Mouse (Mus musculus) thymus, postnatal 14 days (tissue): Measurements from ENCODE around the gene Olfr450.

Experiments used
- DNase-seq: peaks from one replicate; pipeline ENCODE4 v3.0.0; 2021

Olfr450 gene

DNA sequence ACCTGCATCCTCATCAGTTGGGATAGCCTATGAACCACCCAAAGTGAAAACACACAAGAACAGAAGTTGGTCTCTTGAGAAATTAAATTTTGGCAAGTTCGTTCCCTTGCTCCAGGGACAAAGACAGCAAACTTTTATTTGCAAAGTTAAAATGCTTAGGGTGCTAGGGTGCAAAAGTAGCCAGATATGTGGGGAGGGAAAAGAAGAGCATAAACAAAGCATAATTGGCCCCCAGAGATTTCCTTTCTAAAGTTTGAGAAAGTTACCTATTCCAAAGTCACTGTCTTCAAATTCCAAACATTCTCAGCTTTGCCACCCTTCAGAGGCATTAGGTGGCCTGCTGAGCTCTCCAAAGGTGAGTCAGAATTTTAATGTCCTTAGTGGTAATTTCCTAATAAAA lies at the start of gene Olfr450:
TSS of gene Olfr450 (plus strand) at position 301 of the 400 bp plus-strand sequence.
- DNase-seq: no peak

DNA sequence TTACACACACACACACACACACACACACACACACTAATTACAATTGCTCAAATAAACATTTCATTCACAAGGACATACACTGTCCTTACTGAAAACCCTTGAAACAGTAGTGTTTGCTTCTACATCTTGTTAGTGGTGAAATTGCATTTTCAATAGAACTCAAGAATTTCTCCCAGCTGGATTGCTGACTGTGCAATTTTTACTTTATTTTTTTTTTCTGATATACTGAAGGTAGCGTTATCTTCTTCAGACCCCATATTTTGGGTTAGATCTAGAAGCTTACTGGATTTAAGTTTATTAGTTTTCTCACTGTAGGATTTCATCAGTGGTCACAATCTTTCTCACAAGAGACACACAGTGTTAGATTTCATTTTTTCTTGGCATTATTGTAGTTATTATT lies 34.7 kb upstream of the Olfr450 start:
- DNase-seq: no peak

DNA sequence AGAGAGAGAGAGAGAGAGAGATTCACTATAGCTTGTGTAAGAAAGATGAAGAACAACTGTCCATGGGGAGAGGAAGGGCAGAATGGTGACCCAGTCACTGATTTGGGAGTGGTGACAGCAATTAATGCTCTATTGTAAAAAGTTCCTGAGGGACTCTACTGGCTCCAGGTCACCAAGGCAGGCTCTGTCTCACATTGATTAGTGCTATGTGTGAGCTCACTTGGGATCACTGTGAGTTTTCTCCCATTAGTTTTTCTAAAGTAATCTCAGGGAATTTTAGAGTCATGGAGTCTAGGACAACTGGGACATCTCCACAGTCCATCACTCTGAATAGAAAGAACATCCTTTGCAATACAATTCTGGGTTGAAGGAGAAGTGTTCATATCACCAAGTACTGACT lies 26.9 kb upstream of the Olfr450 start, which contains the start of gene Olfr452:
TSS of gene Olfr452 (plus strand) at position 301 of the 400 bp plus-strand sequence.
- DNase-seq: no peak

DNA sequence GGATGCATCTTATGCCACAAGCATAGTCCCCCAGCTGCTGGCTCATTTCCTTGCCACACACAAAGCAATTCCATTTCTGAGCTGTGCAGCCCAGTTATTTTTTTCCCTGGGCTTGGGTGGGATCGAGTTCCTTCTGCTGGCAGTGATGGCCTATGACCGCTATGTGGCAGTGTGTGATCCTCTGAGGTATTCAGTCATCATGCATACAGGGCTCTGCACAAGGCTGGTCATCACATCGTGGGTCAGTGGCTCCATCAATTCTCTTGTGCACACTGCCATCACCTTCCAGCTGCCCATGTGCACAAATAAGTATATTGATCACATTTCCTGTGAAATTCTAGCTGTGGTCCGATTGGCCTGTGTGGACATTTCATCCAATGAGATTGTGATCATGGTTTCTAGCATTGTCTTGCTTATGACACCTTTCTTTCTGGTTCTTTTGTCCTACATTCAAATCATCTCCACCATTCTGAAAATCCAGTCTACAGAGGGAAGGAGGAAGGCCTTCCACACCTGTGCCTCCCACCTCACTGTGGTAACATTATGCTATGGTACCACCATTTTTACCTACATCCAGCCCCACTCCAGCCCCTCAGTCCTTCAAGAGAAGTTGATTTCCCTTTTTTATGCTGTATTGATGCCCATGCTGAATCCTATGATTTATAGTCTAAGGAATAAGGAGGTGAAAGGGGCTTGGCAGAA lies 21.3 kb upstream of the Olfr450 start:
- DNase-seq: no peak

DNA sequence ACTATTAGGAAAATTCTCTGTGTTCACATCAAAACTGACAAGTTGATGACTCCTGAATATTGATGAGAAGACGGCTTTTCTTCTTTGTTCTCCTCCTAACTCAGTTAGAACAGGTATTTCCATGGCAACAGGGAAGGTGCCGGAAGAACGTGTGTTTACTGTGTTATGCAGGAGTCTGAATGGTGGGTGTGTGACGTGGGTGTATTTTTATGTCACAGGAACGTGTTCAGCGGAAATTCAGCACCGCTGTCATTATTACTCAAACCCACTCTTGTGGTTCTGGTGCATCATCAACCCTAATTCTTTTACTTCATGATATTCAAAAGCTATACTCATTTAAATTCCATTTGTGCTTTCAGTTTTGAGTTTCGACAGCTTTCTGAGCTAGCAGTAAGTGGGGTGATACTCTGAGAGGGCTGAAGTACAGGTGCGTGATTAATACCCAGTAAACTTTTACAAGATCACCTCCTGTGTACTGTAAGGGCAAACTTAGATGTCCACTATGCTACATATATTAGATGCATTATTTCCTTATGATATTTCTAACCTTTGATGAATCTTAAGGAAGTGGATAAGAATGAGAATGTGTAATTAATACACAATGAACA lies 20.7 kb upstream of the Olfr450 start:
- no peak for DNase-seq

DNA sequence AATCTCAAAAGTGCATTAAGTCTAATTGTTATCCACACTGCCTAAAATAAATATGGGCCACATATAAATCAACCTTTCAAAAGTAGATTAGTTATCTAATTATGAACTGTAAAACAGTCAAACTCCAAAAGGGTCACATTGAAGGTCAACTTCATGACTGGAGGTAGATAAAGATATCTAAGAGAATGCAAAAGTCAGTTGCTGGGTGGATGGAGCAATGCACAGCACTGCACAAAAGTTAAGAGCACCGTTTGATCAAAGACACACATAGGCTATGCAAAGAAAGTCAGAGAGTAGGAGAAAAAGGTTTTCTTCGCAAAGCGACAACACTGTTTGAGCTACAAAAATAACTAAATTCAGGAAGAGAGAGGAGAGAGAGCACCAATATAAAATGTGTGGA lies 16.8 kb upstream of the Olfr450 start:
- DNase-seq: no peak

DNA sequence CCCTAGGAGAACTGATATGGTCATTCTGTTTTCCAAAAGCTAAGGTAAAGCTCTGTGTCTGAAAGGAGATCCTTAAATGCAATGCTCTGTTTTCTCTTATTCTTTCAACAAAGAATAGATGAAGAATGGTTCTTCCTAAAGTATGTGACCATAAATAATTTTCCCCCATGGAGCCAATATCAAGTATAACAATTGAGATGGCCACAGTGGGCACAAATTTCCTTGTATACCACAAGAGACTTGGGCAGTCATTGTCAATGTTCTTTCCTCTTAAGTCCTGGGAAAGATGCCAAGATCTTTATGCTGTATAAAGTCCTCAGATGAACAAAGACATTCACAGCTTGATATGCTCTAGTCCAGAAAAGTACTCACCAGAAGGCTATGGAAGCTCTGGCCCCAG lies 22.3 kb downstream of the Olfr450 start, which contains the start of gene Olfr449:
TSS of gene Olfr449 (plus strand) at position 301 of the 400 bp plus-strand sequence.
- no peak for DNase-seq

DNA sequence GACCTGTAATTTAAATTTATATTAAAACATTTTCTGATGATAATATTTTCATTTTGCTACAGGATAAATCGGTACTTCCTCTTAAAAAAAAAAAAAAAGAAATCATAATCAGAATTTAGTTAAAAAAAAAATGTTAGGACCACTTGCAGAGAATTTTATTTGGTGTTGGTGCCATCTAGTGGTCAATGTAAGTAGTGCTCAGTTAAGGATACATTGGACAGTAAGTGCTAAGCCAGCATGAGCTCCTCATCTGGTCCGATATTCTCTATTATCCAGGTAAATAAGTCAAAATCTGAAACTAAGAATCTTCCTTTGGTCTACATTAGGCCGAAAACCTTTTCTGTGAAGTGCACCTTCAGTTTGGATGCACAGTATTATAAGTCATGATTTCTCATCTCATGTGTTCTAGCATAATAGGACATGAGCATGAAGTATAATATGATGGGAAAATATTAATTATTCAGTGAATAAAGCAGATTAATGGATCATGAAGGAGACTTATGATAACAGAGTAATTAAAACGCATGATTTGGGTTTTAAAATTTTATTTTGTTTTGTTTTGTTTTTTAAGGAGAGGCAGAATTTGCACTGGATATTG lies 48.6 kb downstream of the Olfr450 start:
- peak; percentile 10 for DNase-seq
